Mouse (Mus musculus) natural killer cell, adult 2 months (primary cell): Measurements from ENCODE around the gene Vwf.

ENCODE experiments used
- DNase-seq, 2 experiments: peaks; one replicate each; pipeline ENCODE4 v3.0.0; 2022; ENCODE audit warnings: low spot score in 2 of 2

Vwf gene

GRCm38 (mm10) chr6:125541296-125541695 lies 5.3 kb upstream of the Vwf start:
- no peak for DNase-seq

- DNase-seq: no peak
These were observed 1.8 kb downstream of the Vwf start for GRCm38 (mm10) chr6:125548406-125548805.

GRCm38 (mm10) chr6:125550172-125550571 lies 3.6 kb downstream of the Vwf start:
- DNase-seq: no peak

- DNase-seq: no peak
These were observed 6.2 kb downstream of the Vwf start for GRCm38 (mm10) chr6:125552760-125553159.

GRCm38 (mm10) chr6:125553551-125553950 lies 7.0 kb downstream of the Vwf start:
- no peak for DNase-seq

- DNase-seq: no peak
These were observed 12.3 kb downstream of the Vwf start for GRCm38 (mm10) chr6:125558831-125559230.

GRCm38 (mm10) chr6:125561031-125561430 lies 14.5 kb downstream of the Vwf start:
- DNase-seq: no peak

GRCm38 (mm10) chr6:125561521-125561920 lies 14.9 kb downstream of the Vwf start:
- no peak for DNase-seq

- DNase-seq: no peak
These were observed 18.3 kb downstream of the Vwf start for GRCm38 (mm10) chr6:125564812-125565281.

- DNase-seq: no peak
These were observed 18.8 kb downstream of the Vwf start for GRCm38 (mm10) chr6:125565326-125565725.

GRCm38 (mm10) chr6:125566656-125567055 lies 20.1 kb downstream of the Vwf start:
- no peak for DNase-seq

GRCm38 (mm10) chr6:125568381-125568780 lies 21.8 kb downstream of the Vwf start:
- no peak for DNase-seq

- peak; percentile 38 to 57 for DNase-seq
These were observed 26.0 kb downstream of the Vwf start for GRCm38 (mm10) chr6:125572291-125573188.

GRCm38 (mm10) chr6:125573189-125573928 lies 26.8 kb downstream of the Vwf start:
- peak; percentile 75 to 79 for DNase-seq

- DNase-seq: no peak
These were observed 28.5 kb downstream of the Vwf start for GRCm38 (mm10) chr6:125575080-125575479.

- no peak for DNase-seq
These were observed 30.7 kb downstream of the Vwf start for GRCm38 (mm10) chr6:125577301-125577700.

- DNase-seq: no peak
These were observed 31.5 kb downstream of the Vwf start for GRCm38 (mm10) chr6:125577882-125578646.

- no peak for DNase-seq
These were observed 32.1 kb downstream of the Vwf start for GRCm38 (mm10) chr6:125578647-125579011.

- DNase-seq: no peak
These were observed 33.3 kb downstream of the Vwf start for GRCm38 (mm10) chr6:125579864-125580263.

GRCm38 (mm10) chr6:125583666-125584065 lies 37.1 kb downstream of the Vwf start:
- DNase-seq: no peak

GRCm38 (mm10) chr6:125584266-125584665 lies 37.7 kb downstream of the Vwf start:
- DNase-seq: no peak

GRCm38 (mm10) chr6:125585579-125585978 lies 39.0 kb downstream of the Vwf start:
- no peak for DNase-seq
